Mouse (Mus musculus) embryonic stem cell, embryonic (primary cell): Measurements from ENCODE around the gene Srbd1.

ENCODE experiments used
- CTCF ChIA-PET, 4 experiments: fragments of 300-600 bp in 2 of 4; fragments of 350-600 bp in 2 of 4; sonication (Branson Sonifier 250); formaldehyde crosslinking; loops; one replicate each; lab custom pipeline; 2022; ENCODE audit warnings: inconsistent platforms in 2 of 4; lab: Charles Lee
- POLR2A ChIA-PET, 4 experiments: fragments of 300-600 bp in 2 of 4; fragments of 350-600 bp in 2 of 4; sonication (Branson Sonifier 250); formaldehyde crosslinking; loops; one replicate each; lab custom pipeline; 2022; ENCODE audit warnings: antibody characterized with exemption in 4 of 4, inconsistent platforms in 1 of 4; lab: Charles Lee

The Srbd1 gene

DNA sequence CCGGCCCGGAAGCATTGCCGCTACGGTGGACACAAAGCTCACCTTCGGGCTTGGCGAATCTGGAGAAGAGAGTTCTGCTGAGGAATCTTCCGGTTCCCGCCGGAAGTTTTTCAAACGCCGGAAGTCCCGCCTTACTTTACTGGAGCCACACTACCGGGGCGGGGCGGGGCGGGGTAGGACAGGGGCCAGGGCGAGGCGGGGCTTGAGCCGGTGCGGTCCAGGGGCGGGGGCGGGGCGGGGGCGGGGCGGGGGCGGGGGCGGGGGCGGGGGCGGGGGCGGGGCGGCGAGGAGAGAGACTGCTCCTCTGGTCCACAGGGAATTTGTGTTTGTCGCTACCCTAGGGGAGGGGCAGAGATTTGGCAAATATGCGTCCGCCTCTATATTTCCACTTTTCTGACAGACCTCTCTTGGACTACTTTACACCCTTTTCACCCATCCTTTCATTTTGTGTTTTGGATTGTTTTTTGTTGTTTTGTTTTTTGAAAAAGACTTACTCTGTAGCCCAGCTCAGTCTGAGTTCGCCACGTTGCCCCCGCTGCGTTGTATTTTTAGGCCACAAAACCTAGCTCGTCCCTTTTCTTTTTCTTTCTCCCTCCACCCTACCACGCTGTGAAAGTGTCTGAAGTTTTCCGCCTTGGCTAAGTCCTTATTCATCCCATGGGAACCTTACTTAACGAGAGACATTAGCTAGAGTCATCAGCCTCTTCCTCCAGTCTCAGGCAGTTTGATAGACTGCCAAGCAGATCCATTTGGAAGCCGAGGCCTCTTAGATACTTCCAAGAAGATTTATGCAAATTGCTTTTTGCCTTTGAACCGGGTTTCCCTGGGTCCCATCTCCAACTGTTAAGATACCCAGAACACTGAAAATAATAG, at the start of gene Srbd1:
TSS of gene Srbd1 (minus strand) at position 97 of the 873 bp plus-strand sequence.
- ChIA-PET POLR2A (interaction anchor here in 3 of 4 experiments (0.6 to 1.9 kb wide), 19 partner anchors 12 to 1301 kb away, joined by 3 to 5 read pairs (median 3); partner anchors contain the start of genes Calm2 (in 1 of the 3) and Epas1 (in 1 of the 3)), CTCF (interaction anchor here in 3 of 4 experiments (0.6 to 1.4 kb wide), 7 partner anchors 10 to 956 kb away, joined by 3 to 8 read pairs (median 5); no protein-coding TSS in a partner anchor)

DNA sequence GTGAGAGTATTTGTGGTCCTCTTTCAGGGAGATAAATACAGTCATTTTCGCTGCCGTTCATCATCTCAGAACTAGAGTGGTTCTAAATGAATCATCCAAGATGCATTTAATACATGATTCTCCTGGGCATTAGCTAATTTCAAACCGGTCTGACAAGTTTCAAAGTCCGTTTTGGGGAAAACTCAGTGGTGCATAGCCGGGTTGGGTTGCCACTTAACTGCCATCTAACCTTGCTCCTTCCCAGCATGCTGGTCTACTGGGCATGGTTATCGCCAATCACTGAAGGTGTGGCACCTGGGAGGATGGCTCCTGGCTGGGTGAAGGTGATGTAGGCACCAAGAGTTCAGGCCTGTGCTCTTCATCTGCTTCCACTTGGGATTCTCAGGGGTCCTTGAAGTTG, 49.0 kb upstream of the Srbd1 start:
- CTCF ChIA-PET: no interaction called here
- POLR2A ChIA-PET: no interaction called here

DNA sequence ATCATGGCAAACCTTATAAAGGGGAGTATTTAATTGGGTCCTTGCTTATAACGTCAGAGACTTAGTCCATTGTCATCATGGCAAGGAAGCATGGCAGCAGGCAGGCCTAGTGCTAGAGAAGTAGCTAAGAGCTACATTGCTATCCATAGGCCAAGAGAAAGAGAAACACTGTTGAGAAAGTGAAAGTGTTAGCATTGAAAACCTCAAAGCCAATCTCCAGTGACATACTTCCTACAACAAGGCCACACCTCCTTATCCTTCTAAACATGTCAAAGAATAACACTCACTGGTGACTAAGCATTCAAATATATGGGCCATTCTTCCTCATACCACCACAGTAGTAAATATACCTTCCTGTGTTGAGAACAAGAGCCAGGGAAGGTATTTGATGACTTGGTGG, 42.8 kb upstream of the Srbd1 start:
- POLR2A ChIA-PET: no interaction called here
- CTCF ChIA-PET: no interaction called here

DNA sequence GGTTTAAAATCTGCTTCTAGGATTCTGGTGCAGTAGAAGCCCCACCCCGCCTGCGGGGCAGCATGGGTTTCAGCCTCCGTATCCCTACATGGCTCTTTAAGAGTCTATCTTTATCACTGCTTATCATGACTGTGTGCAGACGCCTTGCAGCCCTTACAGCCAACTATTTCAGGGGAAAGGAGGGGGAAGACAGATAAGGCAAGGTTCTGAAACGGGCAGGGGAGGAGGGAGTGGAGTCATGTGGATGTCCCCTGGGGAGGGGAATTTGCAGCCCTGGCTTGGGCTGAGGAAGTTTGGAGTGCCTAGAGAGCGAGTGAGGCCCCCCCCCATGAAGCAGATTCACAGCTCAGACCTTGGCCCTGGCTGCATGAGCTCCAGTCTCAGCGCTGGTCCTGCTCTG, 40.6 kb upstream of the Srbd1 start:
- ChIA-PET POLR2A (no interaction called here), CTCF (interaction anchor here in 2 of 4 experiments (0.7 to 0.8 kb wide), 2 partner anchors 24 to 34 kb away, joined by 3 to 4 read pairs; no protein-coding TSS in a partner anchor)

DNA sequence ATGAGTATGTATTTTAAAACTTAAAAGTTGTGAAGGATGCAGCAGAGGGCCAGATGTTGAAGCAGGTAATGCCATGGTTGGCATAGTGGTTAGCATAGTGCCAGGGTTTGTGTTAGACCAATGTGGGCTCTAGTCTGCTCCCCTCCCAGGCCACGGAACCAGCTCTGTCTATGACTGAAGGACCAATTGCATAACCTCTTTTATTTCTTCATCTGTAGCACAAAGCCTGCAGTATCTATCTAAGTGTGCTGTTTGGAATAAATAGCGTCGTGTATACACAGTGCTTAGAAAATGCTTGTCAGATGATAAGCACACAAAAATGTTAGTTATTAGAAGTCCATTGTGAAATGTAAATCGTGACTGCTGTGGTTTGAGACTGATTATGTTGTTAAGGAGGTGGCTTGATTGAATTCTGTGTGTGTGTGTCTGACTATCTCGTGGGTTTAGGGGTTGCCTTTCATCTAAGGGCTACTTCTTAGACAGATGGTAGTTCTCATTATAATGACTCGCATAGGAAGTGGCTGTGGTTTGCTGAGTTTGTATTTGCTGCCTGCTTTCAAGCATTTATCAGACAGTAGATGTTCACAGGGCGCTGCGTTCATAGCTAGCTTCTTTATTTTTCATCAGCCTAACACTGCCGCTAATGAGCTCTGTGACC, 39.7 kb upstream of the Srbd1 start:
- ChIA-PET CTCF (interaction anchor here in 1 of 4 experiments (0.8 kb wide), 1 partner anchor 23 kb away, joined by 4 read pairs; no protein-coding TSS in a partner anchor), POLR2A (interaction anchor here in 1 of 4 experiments (0.6 kb wide), 1 partner anchor 188 kb away, joined by 4 read pairs; no protein-coding TSS in a partner anchor)

DNA sequence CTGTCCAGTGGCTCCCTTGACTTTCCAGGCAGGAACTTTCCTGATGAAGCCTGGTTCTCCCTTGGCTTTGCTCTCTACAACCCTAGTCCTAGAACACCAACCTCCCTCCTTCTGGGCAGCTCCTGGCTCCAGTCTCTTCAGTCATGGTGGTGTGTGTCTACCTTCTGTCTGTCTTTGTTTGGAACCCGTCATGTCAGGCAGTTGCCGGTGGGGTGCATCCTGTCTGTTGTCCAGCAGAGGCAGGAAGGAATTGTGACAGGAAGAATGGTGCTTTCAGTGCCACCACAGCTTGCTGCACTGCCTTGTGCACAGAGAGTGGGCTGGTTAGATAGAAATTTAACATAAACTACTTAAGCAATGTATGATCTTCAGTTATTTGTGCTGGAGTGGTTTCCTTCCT, 38.8 kb upstream of the Srbd1 start:
- ChIA-PET CTCF (no interaction called here), POLR2A (interaction anchor here in 1 of 4 experiments (0.6 kb wide), 1 partner anchor 125 kb away, joined by 5 read pairs; no protein-coding TSS in a partner anchor)

DNA sequence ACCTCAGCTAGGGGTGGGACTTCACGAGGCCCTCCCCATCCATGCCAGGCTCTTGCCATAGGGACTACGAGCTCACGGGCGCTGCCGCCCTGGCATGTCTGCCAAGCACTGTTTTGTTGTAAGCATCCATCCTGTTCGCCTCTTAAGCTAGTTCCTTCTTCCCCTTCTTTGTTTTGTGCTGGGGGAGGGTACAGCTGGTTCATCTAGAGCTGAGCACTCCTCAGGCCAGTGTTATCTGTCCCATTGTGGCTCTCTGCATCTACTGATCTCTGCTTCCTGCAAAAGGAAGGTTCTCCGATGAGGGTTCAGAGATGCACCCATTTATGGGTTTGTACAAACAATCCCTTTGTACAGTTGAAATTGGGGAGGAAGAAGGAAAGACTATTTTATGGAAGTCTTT, 31.7 kb upstream of the Srbd1 start:
- ChIA-PET CTCF (interaction anchor here in 1 of 4 experiments (0.6 kb wide), 1 partner anchor 117 kb away, joined by 3 read pairs; no protein-coding TSS in a partner anchor), POLR2A (interaction anchor here in 2 of 4 experiments (0.5 to 2.2 kb wide), 5 partner anchors 8 to 609 kb away, joined by 3 to 6 read pairs (median 3); no protein-coding TSS in a partner anchor)

DNA sequence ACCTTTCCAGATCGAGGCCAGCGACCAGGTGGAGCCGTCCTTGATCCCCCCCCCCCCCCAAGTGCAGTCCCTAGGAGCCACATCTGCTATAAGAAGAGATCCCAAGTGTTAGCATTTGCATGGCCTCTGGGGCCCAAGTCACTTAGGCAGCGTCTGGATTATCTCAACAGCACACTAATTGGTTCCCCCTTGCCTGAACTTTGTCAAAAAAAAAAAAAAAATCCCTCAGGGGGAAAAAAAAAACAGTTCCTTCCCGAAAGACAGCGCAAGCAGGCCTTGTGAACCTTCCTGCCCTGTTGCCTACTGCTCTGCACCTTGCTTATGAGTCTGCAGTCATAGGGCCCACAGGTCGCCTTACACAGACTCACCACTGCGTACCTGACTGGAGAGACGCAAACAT, 30.5 kb upstream of the Srbd1 start:
- POLR2A ChIA-PET: interaction anchor here in 1 of 4 experiments (0.7 to 1.1 kb wide), 4 partner anchors 9 to 172 kb away, joined by 3 to 5 read pairs (median 4); partner anchors contain the start of gene Srbd1
- CTCF ChIA-PET: interaction anchor here in 1 of 4 experiments (0.6 kb wide), 2 partner anchors 41 to 885 kb away, joined by 4 read pairs; no protein-coding TSS in a partner anchor

DNA sequence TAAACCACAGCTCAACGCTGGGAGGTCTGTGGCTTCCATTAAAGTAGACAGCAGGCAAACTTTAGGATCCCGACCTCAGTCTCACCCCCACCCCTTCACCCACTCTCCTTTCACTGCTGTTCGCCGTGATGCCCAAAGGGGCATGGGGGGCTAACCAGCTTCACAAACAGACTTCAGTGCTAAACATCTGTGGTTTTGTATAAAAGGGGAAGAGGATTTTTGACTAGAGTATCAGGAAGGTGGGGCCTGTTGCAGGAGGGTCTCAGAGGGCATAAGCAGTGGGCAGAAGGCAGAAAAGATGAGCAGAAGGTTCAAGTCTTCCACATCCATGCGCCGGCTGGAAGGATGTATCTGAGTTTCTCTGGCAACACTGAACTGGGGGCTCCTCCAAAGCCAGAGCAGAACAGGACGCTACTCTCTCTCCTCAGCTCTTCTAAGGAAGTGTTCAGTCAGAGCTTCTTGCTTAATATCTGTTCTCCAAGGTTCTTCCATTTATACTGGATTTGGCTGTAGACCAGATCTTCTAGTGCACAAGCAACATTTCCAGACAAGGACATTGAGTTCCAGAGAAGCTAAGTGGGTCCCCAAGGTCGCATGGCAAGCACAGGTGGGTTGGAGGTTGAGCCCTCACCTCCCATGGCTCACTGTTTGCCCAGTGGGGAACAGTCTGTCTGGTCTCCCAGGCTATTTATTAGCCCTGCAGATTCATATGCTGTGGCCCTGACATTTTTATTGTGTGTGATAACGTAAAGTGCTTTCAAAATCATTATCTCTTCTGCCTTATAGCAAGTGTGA, 25.4 kb upstream of the Srbd1 start:
- ChIA-PET CTCF (interaction anchor here in 1 of 4 experiments (1.3 kb wide), 1 partner anchor 8 kb away, joined by 3 read pairs; no protein-coding TSS in a partner anchor), POLR2A (interaction anchor here in 2 of 4 experiments (0.6 to 2.5 kb wide), 4 partner anchors 9 to 26 kb away, joined by 3 to 12 read pairs (median 4); partner anchors contain the start of gene Srbd1 (in 1 of the 2))

DNA sequence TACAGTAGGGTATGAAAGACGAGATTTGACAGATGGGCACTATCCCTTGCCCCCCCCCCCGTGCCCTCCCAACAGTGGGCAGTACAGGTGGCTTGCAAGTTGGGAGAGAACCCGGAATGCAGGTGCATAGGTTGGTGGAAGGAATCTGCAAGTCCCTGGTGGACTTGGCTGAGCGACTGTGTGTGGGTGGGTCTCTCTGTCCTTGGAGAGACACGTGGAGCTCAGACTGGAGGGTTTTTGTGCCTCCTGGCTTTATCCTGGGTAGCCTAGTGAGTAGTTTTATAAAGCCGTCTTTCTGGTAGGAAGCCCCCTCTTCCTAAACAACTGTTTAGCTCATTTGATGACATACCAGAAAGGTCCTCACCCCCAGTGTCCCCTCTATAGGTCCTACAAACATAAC, 24.1 kb upstream of the Srbd1 start:
- ChIA-PET CTCF (interaction anchor here in 1 of 4 experiments (0.7 kb wide), 1 partner anchor 47 kb away, joined by 3 read pairs; no protein-coding TSS in a partner anchor), POLR2A (interaction anchor here in 2 of 4 experiments (0.6 to 2.5 kb wide), 6 partner anchors 9 to 1918 kb away, joined by 3 to 12 read pairs (median 4); partner anchors contain the start of gene Srbd1 (in 2 of the 2))

DNA sequence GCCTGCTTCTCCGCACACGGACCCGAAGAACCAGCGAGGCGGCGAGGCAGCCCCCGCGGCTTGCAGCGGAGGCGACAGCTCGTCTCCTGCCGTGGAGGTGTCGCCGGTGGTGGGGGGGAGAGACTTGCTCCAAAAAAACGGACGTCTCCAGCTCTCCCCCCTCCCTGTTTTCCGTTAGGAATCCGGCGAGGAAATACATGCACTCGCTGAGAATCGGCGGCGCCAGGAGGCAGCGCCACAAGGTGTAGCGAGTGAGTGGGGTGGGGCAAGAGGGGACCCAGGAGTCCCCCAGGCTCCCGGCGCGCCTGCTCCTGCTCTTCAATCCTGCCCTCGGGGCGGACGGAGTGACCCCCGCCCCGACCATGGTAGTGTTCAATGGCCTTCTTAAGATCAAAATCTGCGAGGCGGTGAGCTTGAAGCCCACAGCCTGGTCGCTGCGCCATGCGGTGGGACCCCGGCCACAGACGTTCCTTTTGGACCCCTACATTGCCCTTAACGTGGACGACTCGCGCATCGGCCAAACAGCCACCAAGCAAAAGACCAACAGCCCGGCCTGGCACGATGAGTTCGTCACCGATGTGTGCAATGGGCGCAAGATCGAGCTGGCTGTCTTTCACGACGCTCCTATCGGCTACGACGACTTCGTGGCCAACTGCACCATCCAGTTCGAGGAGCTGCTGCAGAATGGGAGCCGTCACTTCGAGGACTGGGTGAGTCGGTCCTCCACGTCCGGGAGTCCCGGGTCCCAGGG, 23.4 kb upstream of the Srbd1 start:
- CTCF ChIA-PET: interaction anchor here in 2 of 4 experiments (0.7 kb wide), 2 partner anchors 48 to 540 kb away, joined by 3 to 5 read pairs; no protein-coding TSS in a partner anchor

DNA sequence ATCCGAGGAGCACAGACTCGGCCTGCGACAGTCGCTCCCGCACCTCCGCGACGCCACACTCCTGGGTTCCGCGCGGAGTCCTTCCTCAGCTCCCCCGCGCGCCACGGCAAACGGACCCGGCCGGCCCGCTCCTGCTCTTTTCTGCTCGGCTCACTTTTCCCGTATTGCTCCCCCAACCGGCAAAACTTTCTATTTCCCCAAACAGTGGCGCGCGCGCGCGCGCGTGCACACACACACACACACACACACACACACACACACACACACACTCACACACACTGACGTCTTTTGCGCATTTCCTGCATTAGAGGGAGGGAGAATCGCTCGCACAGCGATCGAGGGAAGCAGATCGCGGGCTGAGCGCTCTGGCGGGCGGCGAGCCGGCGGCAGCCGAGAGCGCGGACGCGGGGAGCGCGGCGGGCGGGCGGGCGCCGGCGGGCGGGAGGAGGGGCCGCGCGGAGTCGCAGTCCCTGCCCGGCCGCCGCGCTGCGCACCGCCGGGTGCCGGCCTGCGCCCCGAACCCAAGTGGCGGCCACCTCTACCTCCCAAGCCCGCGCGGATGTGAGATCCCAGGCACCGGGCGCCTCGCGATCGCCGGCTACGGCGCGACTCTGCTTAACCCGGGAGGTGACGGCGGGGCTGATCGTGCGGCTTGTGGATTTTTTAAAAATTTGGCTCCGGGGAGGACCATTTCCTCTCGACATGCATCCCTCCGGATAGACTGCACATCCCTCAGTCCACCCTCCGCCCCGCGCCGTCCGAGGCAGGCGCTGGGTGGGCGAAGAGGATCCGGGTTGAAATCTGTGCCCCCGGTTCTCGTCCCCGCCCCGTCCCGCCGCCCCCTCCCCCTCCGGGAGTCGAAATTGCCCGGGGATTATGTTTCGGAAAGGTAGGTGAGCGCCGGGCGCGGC, 22.6 kb upstream of the Srbd1 start, which contains the start of gene Prkce:
TSS of gene Prkce (plus strand) at position 466 of the 911 bp plus-strand sequence.
- CTCF ChIA-PET: interaction anchor here (0.7 to 1.7 kb wide), 10 partner anchors 50 to 540 kb away, joined by 3 to 6 read pairs (median 4); no protein-coding TSS in a partner anchor
- POLR2A ChIA-PET: interaction anchor here (0.7 to 1.7 kb wide), 8 partner anchors 9 to 1170 kb away, joined by 3 to 8 read pairs (median 4); partner anchors contain the start of gene Srbd1 (in 1 of the 4)

More for the DNA sequence above, 23.4 kb upstream of the Srbd1 start:
- POLR2A ChIA-PET: interaction anchor here in 3 of 4 experiments (0.7 to 2.5 kb wide), 6 partner anchors 9 to 1171 kb away, joined by 3 to 12 read pairs (median 6); partner anchors contain the start of gene Srbd1 (in 2 of the 3)

DNA sequence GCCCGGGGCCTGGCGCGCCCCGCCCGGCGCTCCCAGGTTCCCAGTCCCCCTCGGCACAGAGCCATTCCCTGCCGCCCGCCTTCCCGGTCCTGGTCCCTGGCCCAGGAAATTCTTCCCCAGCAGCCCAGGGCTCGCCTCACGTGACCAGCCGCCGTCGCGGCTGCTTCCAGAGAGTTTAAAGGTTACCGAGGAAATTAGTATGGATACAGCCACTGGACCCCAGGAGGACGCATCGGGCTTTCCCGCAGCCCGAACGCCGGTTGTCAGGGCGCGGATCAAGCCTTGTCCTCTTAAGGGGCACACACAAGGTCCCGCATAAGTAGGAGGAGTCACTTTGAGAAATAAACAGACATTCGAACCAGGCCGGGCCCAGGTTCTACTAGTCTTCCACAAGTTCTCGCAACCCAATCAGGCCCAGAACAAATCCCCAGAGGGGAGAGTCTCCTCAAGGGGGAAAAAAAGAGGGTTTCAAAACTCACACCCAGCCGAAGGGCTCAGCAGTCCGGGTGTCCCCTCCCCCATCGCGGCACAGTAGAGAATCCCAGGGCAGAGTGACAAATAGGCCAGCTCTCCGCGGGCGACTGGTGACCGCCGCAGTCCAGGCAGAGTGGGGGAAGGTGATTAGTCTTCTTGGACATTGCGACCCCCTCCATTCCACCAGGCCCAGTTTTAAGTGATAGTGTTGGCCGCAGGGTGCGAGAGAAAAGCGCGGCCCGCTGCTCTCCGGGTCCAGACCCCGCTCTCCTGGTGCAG, 21.8 kb upstream of the Srbd1 start:
- POLR2A ChIA-PET: interaction anchor here (0.5 to 1.4 kb wide), 10 partner anchors 10 to 1949 kb away, joined by 3 to 9 read pairs (median 3); no protein-coding TSS in a partner anchor
- CTCF ChIA-PET: interaction anchor here (0.7 to 1.7 kb wide), 10 partner anchors 51 to 502 kb away, joined by 3 to 6 read pairs (median 4); no protein-coding TSS in a partner anchor

DNA sequence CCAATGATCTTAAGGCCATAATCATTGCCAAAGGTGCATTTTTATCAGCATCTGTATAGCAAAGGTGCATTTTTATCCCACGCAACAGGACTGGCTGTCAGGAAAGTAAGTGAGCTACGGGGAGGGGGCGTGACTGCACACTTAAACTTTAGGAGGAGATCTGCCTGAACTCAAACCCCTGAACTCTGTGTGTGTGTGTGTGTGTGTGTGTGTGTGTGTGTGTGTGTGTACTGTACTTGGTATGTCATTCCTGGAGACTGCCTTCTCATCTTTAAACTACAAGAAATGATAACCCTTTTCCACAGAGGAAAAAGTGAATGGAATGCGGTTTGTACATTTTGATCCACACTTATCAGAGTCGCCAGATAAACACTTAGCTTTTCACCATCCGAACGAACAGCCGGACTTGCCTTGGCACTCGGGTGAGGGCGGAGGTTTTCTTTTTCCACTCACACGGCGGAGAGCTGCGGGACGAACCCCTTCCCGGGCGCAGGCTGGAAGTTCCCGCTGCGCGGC, 21.1 kb upstream of the Srbd1 start:
- ChIA-PET POLR2A (interaction anchor here in 3 of 4 experiments (0.5 to 1.4 kb wide), 6 partner anchors 10 to 1949 kb away, joined by 3 to 9 read pairs (median 3); no protein-coding TSS in a partner anchor), CTCF (interaction anchor here in 2 of 4 experiments (1.0 to 1.7 kb wide), 3 partner anchors 8 to 279 kb away, joined by 3 to 5 read pairs (median 3); no protein-coding TSS in a partner anchor)
